Mouse (Mus musculus) gastrocnemius, postnatal 14 days (tissue): ENCODE measurements around the gene Ado. TPM values are rescaled to one million over a fixed set of nuclear protein-coding genes. Genes with fewer than 3 reads are reported as not detected.

ENCODE experiments used
- DNase-seq: peaks from one replicate; pipeline ENCODE4 v3.0.0; 2021; ENCODE audit warnings: mixed read lengths
- intact Hi-C: fragments of 180-260 bp; cut with DNase I; formaldehyde crosslinking; loops from one replicate; pipeline ENCODE4 v1.15.1; 2025; ENCODE audit warnings: low total_unique reads
- long read RNA-seq, 2 experiments: library from polyadenylated mRNA; stranded (forward); transcript quantifications; one replicate each; pipeline ENCODE4 v2.0.0; 2021
- total RNA-seq, 2 experiments: library from RNA; stranded (reverse); gene quantifications; 2 replicates each; pipeline ENCODE4 v1.2.3; 2021

The Ado gene
- 10 to 100 TPM; 17.7 to 20.8 TPM for total RNA-seq
- long read RNA-seq, experiment 1, full-length matches to known transcripts = 19 of 19 reads
- long read RNA-seq, experiment 1, partial matches to known transcripts = 0 of 19 reads
- long read RNA-seq, experiment 1, other reads (novel, unspliced or antisense) = 0 of 19 reads
- long read RNA-seq, experiment 2, full-length matches to known transcripts = 26 of 26 reads
- long read RNA-seq, experiment 2, partial matches to known transcripts = 0 of 26 reads
- long read RNA-seq, experiment 2, other reads (novel, unspliced or antisense) = 0 of 26 reads

GRCm38 (mm10) chr10:67548877-67549731 is at the start of gene Ado:
Gene Ado (minus strand): TSS chr10:67548955.
- DNase-seq = peak; percentile 88
- intact Hi-C loops = no loop called here

- DNase-seq = no peak
- intact Hi-C loops = no loop called here
These were observed 46.5 kb upstream of the Ado start for GRCm38 (mm10) chr10:67595278-67595677.

GRCm38 (mm10) chr10:67585873-67586610 is 37.3 kb upstream of the Ado start:
- intact Hi-C loops = no loop called here
- no peak for DNase-seq

GRCm38 (mm10) chr10:67581698-67582285 is 33.0 kb upstream of the Ado start:
- no peak for DNase-seq
- intact Hi-C loops = no loop called here

- intact Hi-C loops = no loop called here
These were observed 31.1 kb upstream of the Ado start for GRCm38 (mm10) chr10:67579830-67580229.

GRCm38 (mm10) chr10:67573310-67573709 is 24.6 kb upstream of the Ado start:
- DNase-seq = no peak
- intact Hi-C loops = no loop called here

More at GRCm38 (mm10) chr10:67579830-67580229, 31.1 kb upstream of the Ado start:
- DNase-seq = no peak

- no peak for DNase-seq
- intact Hi-C loops = no loop called here
These were observed 22.7 kb upstream of the Ado start for GRCm38 (mm10) chr10:67571443-67571842.

GRCm38 (mm10) chr10:67569539-67569938 is 20.8 kb upstream of the Ado start:
- no peak for DNase-seq
- intact Hi-C loops = no loop called here

- DNase-seq = no peak
- intact Hi-C loops = no loop called here
These were observed 17.3 kb upstream of the Ado start for GRCm38 (mm10) chr10:67566104-67566503.

GRCm38 (mm10) chr10:67564509-67564908 is 15.8 kb upstream of the Ado start:
- no peak for DNase-seq
- intact Hi-C loops = no loop called here

GRCm38 (mm10) chr10:67561185-67561584 is 12.4 kb upstream of the Ado start:
- intact Hi-C loops = no loop called here
- no peak for DNase-seq

GRCm38 (mm10) chr10:67559765-67560394 is 11.1 kb upstream of the Ado start:
- intact Hi-C loops = no loop called here

GRCm38 (mm10) chr10:67558053-67558452 is 9.3 kb upstream of the Ado start:
- intact Hi-C loops = no loop called here
- no peak for DNase-seq

More at GRCm38 (mm10) chr10:67559765-67560394, 11.1 kb upstream of the Ado start:
- DNase-seq = no peak

GRCm38 (mm10) chr10:67548261-67548854 is 397 bp downstream of the Ado start:
- intact Hi-C loops = no loop called here
- peak; percentile 54 for DNase-seq

GRCm38 (mm10) chr10:67547850-67548260 is 900 bp downstream of the Ado start:
- intact Hi-C loops = no loop called here
- peak; percentile 14 for DNase-seq

- intact Hi-C loops = no loop called here
These were observed 8.2 kb downstream of the Ado start for GRCm38 (mm10) chr10:67540591-67540990.

GRCm38 (mm10) chr10:67539401-67539730 is 9.4 kb downstream of the Ado start:
- DNase-seq = no peak
- intact Hi-C loops = loop anchor here (5.0 to 10.0 kb wide), 2 partner anchors 188 to 315 kb away; no protein-coding TSS in a partner anchor

More at GRCm38 (mm10) chr10:67540591-67540990, 8.2 kb downstream of the Ado start:
- DNase-seq = no peak

- intact Hi-C loops = loop anchor here (5.0 to 10.0 kb wide), 2 partner anchors 189 to 316 kb away; no protein-coding TSS in a partner anchor
These were observed 10.0 kb downstream of the Ado start for GRCm38 (mm10) chr10:67538585-67539400.

More at GRCm38 (mm10) chr10:67538585-67539400, 10.0 kb downstream of the Ado start:
- DNase-seq = peak; percentile 13
